Mouse (Mus musculus): ENCODE data around the gene Atp6ap1.
A peak's percentile ranks its signal among the peaks of the same experiment; 100 is the strongest.

The Atp6ap1 gene

GRCm38 (mm10) chrX:74304867-74305700 is 8.2 kb downstream of the Atp6ap1 start, which contains the start of gene Gdi1:
Gene Gdi1, plus strand, starts transcription at chrX:74304998.
- DNase-seq (ENCODE audit: low read depth, low spot score), result peak; percentile 93

DNA sequence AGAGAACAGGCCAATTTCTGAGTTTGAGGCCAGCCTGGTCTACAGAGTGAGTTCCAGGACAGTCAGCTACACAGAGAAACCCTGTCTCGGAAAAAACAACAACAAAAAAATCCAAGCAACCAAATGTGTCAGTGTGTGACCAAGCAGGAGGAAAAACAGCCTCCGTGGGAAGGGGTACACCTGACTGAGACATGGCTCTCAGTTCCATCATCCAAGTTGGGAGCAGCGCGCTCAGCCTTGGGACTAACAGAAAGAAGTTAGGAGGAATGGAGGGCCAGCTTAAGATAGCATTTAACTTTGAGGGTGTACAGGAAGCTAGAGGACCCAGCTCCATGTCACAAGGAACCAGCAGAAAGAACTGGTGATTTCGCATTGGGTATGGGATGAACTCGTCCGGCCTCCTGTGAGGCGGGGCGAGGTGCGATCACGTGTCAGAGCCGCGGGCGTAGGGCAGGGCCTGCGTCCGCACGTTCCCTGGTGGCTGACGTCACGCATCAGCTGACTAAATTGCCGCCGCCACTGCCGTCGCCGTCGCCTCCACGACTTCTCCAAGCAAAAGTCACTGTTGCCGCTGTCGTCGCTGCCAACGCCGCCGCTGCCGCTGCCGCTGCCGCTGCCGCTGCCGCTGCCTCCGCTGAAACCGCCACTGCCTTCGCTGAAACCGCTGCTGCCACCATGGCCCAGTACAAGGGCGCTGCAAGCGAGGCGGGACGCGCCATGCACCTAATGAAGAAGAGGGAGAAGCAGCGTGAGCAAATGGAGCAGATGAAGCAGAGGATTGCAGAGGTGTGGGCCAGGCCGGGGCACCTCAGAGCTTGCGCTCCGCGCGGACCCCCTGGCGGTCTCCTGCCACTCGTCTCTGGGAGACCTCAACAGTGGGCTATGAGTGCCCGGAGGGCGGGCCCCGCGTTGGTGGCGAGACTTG is 15.9 kb downstream of the Atp6ap1 start, which contains the start of gene Fam50a:
TSS of gene Fam50a (plus strand) at position 494 of the 925 bp plus-strand sequence.
- peak; percentile 93 for DNase-seq (ENCODE audit: low read depth, low spot score)

DNA sequence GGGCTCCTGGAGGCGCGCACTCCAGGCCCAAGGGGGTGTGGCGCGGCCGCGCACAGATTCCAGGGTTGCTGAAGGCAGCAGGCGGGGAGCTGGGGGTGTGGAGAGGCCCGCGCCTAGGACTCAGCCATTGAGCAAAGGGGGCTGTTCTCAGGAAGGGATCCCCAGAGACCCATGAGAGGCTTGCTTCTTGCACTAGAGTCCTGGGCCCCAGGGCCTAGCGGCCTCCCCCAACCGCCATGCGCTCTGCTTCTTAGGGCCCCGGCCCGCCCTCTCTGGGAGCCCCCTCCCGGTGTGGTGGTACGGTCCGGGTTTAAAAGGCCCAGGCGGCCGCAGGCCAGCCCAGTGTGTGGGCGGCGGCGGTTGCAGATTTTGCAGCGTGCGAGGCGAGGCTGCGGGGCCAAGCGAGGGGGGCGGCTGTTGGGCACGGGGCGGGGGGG is 31.8 kb downstream of the Atp6ap1 start, which contains the start of gene Plxna3:
TSS of gene Plxna3 (plus strand) at position 342 of the 437 bp plus-strand sequence.
- DNase-seq (ENCODE audit: low read depth, low spot score), result peak; percentile 82

- no peak for DNase-seq (ENCODE audit: low read depth, low spot score)
Observed at GRCm38 (mm10) chrX:74329215-74329671, 32.3 kb downstream of the Atp6ap1 start.

GRCm38 (mm10) chrX:74330166-74330930 is 33.5 kb downstream of the Atp6ap1 start:
- no peak for DNase-seq (ENCODE audit: low read depth, low spot score)

GRCm38 (mm10) chrX:74352645-74353466 is 56.0 kb downstream of the Atp6ap1 start:
- peak; percentile 16 for DNase-seq (ENCODE audit: low read depth, low spot score)

DNA sequence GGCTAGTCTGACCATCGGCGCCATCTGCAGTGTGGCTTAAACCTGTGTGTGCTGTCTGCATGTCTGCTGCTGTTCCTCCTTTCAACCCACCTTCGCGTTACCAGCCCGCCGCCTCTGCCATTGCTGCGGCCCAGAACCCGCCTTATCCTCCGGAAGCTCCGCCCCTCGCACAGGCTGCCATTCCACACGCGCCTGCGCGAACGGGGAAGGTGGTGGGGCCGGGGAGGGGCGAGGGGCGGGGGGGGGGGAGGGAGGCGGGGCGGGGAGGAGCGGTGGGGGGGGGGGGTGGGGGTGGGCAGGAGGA is 56.5 kb downstream of the Atp6ap1 start, which contains the start of gene Lage3:
TSS of gene Lage3 (minus strand) at position 152 of the 304 bp plus-strand sequence.
- peak; percentile 82 for DNase-seq (ENCODE audit: low read depth, low spot score)

All from ZHBTc4 (cell line).